Mouse (Mus musculus): ENCODE data around the gene Gpr39. TPM values are rescaled to one million over a fixed set of nuclear protein-coding genes. Genes with fewer than 3 reads are reported as not detected.

Gene Gpr39
- polyA plus RNA-seq, 1 experiment from 2014 or later: 0.22 TPM

- no peak overlapping the region for H3K27ac ChIP-seq (ENCODE audit: low read depth, low read length)
- DNase-seq (ENCODE audit: low spot score) (no peak), ATAC-seq (ENCODE audit: low FRiP score) (no peak)
- no peak overlapping the region for H3K4me3 ChIP-seq (ENCODE audit: low read depth, low read length)
- 78% methylated on average over 9 of the region's 9 CpGs for WGBS
- H3K27me3 ChIP-seq (ENCODE audit: control insufficient read depth, insufficient read depth, low read length): no peaks in the 10 kb centered on the region
- no peaks in the 10 kb centered on the region for H3K4me1 ChIP-seq (replicated peaks; ENCODE audit: control insufficient read depth, insufficient read depth, low read length)
- H3K36me3 ChIP-seq (ENCODE audit: control insufficient read depth, insufficient read depth, low read length): no peaks in the 10 kb centered on the region
- H3K9me3 ChIP-seq (ENCODE audit: control insufficient read depth, low read length): no peaks in the 10 kb centered on the region
- no peak overlapping the region for H3K9ac ChIP-seq (ENCODE audit: low read depth, low read length)
- no peak overlapping the region for H3K4me2 ChIP-seq (replicated peaks; ENCODE audit: low read depth, low read length)
Observed at GRCm38 (mm10) chr1:125813141-125813782, 136.5 kb downstream of the Gpr39 start.

GRCm38 (mm10) chr1:125821101-125821500, 144.3 kb downstream of the Gpr39 start:
- Histone ChIP-seq H3K4me3 (ENCODE audit: low read depth, low read length) (no peak overlapping the region), H3K4me1 (replicated peaks; ENCODE audit: control insufficient read depth, insufficient read depth, low read length) (no peaks in the 10 kb centered on the region), H3K9ac (ENCODE audit: low read depth, low read length) (no peak overlapping the region), H3K36me3 (ENCODE audit: control insufficient read depth, insufficient read depth, low read length) (no peaks in the 10 kb centered on the region), H3K4me2 (replicated peaks; ENCODE audit: low read depth, low read length) (no peak overlapping the region), H3K27ac (ENCODE audit: low read depth, low read length) (no peak overlapping the region), H3K27me3 (ENCODE audit: control insufficient read depth, insufficient read depth, low read length) (no peaks in the 10 kb centered on the region), H3K9me3 (ENCODE audit: control insufficient read depth, low read length) (no peaks in the 10 kb centered on the region)
- DNase-seq (ENCODE audit: low spot score): no peak
- 84% methylated on average over 7 of the region's 7 CpGs for WGBS
- no peak for ATAC-seq (ENCODE audit: low FRiP score)

- H3K27ac ChIP-seq (ENCODE audit: low read depth, low read length): no peak overlapping the region
- DNase-seq (ENCODE audit: low spot score) (no peak), ATAC-seq (ENCODE audit: low FRiP score) (no peak)
- no peaks in the 10 kb centered on the region for H3K36me3 ChIP-seq (ENCODE audit: control insufficient read depth, insufficient read depth, low read length)
- WGBS: 83% methylated on average over 4 of the region's 4 CpGs
- H3K9me3 ChIP-seq (ENCODE audit: control insufficient read depth, low read length): no peaks in the 10 kb centered on the region
- no peaks in the 10 kb centered on the region for H3K4me1 ChIP-seq (replicated peaks; ENCODE audit: control insufficient read depth, insufficient read depth, low read length)
- H3K9ac ChIP-seq (ENCODE audit: low read depth, low read length): no peak overlapping the region
- no peak overlapping the region for H3K4me3 ChIP-seq (ENCODE audit: low read depth, low read length)
- H3K27me3 ChIP-seq (ENCODE audit: control insufficient read depth, insufficient read depth, low read length): no peaks in the 10 kb centered on the region
- no peak overlapping the region for H3K4me2 ChIP-seq (replicated peaks; ENCODE audit: low read depth, low read length)
Observed at GRCm38 (mm10) chr1:125823611-125824010, 146.8 kb downstream of the Gpr39 start.

- H3K4me3 ChIP-seq (ENCODE audit: low read depth, low read length): no peak overlapping the region
- WGBS: 80% methylated on average over 1 of the region's 1 CpGs
- no peaks in the 10 kb centered on the region; the same call in 1 of the 2 replicates for H3K4me1 ChIP-seq (replicated peaks; ENCODE audit: control insufficient read depth, insufficient read depth, low read length)
- H3K4me2 ChIP-seq (replicated peaks; ENCODE audit: low read depth, low read length): no peak overlapping the region
- no peak overlapping the region for H3K9ac ChIP-seq (ENCODE audit: low read depth, low read length)
- no peaks in the 10 kb centered on the region for H3K27me3 ChIP-seq (ENCODE audit: control insufficient read depth, insufficient read depth, low read length)
- H3K36me3 ChIP-seq (ENCODE audit: control insufficient read depth, insufficient read depth, low read length): no peaks in the 10 kb centered on the region
- no peaks in the 10 kb centered on the region for H3K9me3 ChIP-seq (ENCODE audit: control insufficient read depth, low read length)
- no peak overlapping the region for H3K27ac ChIP-seq (ENCODE audit: low read depth, low read length)
- DNase-seq (ENCODE audit: low spot score) (no peak), ATAC-seq (ENCODE audit: low FRiP score) (no peak)
Observed at GRCm38 (mm10) chr1:125837507-125837906, 160.7 kb downstream of the Gpr39 start.

- H3K4me1 ChIP-seq (replicated peaks; ENCODE audit: control insufficient read depth, insufficient read depth, low read length): no peaks in the 10 kb centered on the region; the same call in 1 of the 2 replicates
- no peak overlapping the region for H3K9ac ChIP-seq (ENCODE audit: low read depth, low read length)
- H3K9me3 ChIP-seq (ENCODE audit: control insufficient read depth, low read length): no peaks in the 10 kb centered on the region
- H3K27ac ChIP-seq (ENCODE audit: low read depth, low read length): no peak overlapping the region
- ATAC-seq (ENCODE audit: low FRiP score) (no peak), DNase-seq (ENCODE audit: low spot score) (peak; percentile 6)
- H3K36me3 ChIP-seq (ENCODE audit: control insufficient read depth, insufficient read depth, low read length): no peaks in the 10 kb centered on the region
- WGBS: 48% methylated on average over 13 of the region's 13 CpGs
- no peaks in the 10 kb centered on the region for H3K27me3 ChIP-seq (ENCODE audit: control insufficient read depth, insufficient read depth, low read length)
- no peak overlapping the region for H3K4me2 ChIP-seq (replicated peaks; ENCODE audit: low read depth, low read length)
- no peak overlapping the region for H3K4me3 ChIP-seq (ENCODE audit: low read depth, low read length)
Observed at GRCm38 (mm10) chr1:125839746-125840392, 163.1 kb downstream of the Gpr39 start.

- Histone ChIP-seq H3K9me3 (ENCODE audit: control insufficient read depth, low read length) (no peaks in the 10 kb centered on the region), H3K27ac (ENCODE audit: low read depth, low read length) (no peak overlapping the region), H3K4me3 (ENCODE audit: low read depth, low read length) (no peak overlapping the region), H3K36me3 (ENCODE audit: control insufficient read depth, insufficient read depth, low read length) (no peaks in the 10 kb centered on the region), H3K4me2 (replicated peaks; ENCODE audit: low read depth, low read length) (no peak overlapping the region), H3K27me3 (ENCODE audit: control insufficient read depth, insufficient read depth, low read length) (no peaks in the 10 kb centered on the region), H3K9ac (ENCODE audit: low read depth, low read length) (no peak overlapping the region), H3K4me1 (replicated peaks; ENCODE audit: control insufficient read depth, insufficient read depth, low read length) (no peaks in the 10 kb centered on the region)
- WGBS: 20% methylated on average over 5 of the region's 5 CpGs
- ATAC-seq (ENCODE audit: low FRiP score) (peak; percentile 43), DNase-seq (ENCODE audit: low spot score) (peak; percentile 39)
Observed at GRCm38 (mm10) chr1:125854646-125855045, 177.9 kb downstream of the Gpr39 start.

- no peak for ATAC-seq (ENCODE audit: low FRiP score)
- H3K4me3 ChIP-seq (ENCODE audit: low read depth, low read length): no peak overlapping the region
- no peaks in the 10 kb centered on the region for H3K27me3 ChIP-seq (ENCODE audit: control insufficient read depth, insufficient read depth, low read length)
- no peaks in the 10 kb centered on the region for H3K9me3 ChIP-seq (ENCODE audit: control insufficient read depth, low read length)
- no peaks in the 10 kb centered on the region for H3K4me1 ChIP-seq (replicated peaks; ENCODE audit: control insufficient read depth, insufficient read depth, low read length)
- no peak overlapping the region for H3K27ac ChIP-seq (ENCODE audit: low read depth, low read length)
- no peak overlapping the region for H3K9ac ChIP-seq (ENCODE audit: low read depth, low read length)
- 65% methylated on average over 5 of the region's 5 CpGs for whole genome bisulfite sequencing
- H3K36me3 ChIP-seq (ENCODE audit: control insufficient read depth, insufficient read depth, low read length): no peaks in the 10 kb centered on the region
- no peak overlapping the region for H3K4me2 ChIP-seq (replicated peaks; ENCODE audit: low read depth, low read length)
- DNase-seq (ENCODE audit: low spot score): no peak
Observed at GRCm38 (mm10) chr1:125858631-125859030, 181.8 kb downstream of the Gpr39 start.

GRCm38 (mm10) chr1:125870056-125870455, 193.3 kb downstream of the Gpr39 start:
- no peak overlapping the region for H3K4me2 ChIP-seq (replicated peaks; ENCODE audit: low read depth, low read length)
- no peak for ATAC-seq (ENCODE audit: low FRiP score)
- no peak overlapping the region for H3K4me3 ChIP-seq (ENCODE audit: low read depth, low read length)
- no peaks in the 10 kb centered on the region for H3K27me3 ChIP-seq (ENCODE audit: control insufficient read depth, insufficient read depth, low read length)
- DNase-seq (ENCODE audit: low spot score): peak; percentile 23
- no peak overlapping the region for H3K9ac ChIP-seq (ENCODE audit: low read depth, low read length)
- no peaks in the 10 kb centered on the region for H3K9me3 ChIP-seq (ENCODE audit: control insufficient read depth, low read length)
- no peaks in the 10 kb centered on the region for H3K36me3 ChIP-seq (ENCODE audit: control insufficient read depth, insufficient read depth, low read length)
- H3K4me1 ChIP-seq (replicated peaks; ENCODE audit: control insufficient read depth, insufficient read depth, low read length): no peaks in the 10 kb centered on the region
- WGBS: 24% methylated on average over 7 of the region's 7 CpGs
- H3K27ac ChIP-seq (ENCODE audit: low read depth, low read length): no peak overlapping the region

GRCm38 (mm10) chr1:125893158-125893557, 216.4 kb downstream of the Gpr39 start:
- no peak overlapping the region for H3K9ac ChIP-seq (ENCODE audit: low read depth, low read length)
- no peak for DNase-seq (ENCODE audit: low spot score)
- no peaks in the 10 kb centered on the region for H3K4me1 ChIP-seq (replicated peaks; ENCODE audit: control insufficient read depth, insufficient read depth, low read length)
- H3K9me3 ChIP-seq (ENCODE audit: control insufficient read depth, low read length): no peaks in the 10 kb centered on the region
- 0 out of 2 replicates have a peak overlapping the region, but pooled peaks have one; percentile 21 for H3K27ac ChIP-seq (ENCODE audit: low read depth, low read length)
- H3K27me3 ChIP-seq (ENCODE audit: control insufficient read depth, insufficient read depth, low read length): no peaks in the 10 kb centered on the region
- no peak overlapping the region for H3K4me2 ChIP-seq (replicated peaks; ENCODE audit: low read depth, low read length)
- H3K36me3 ChIP-seq (ENCODE audit: control insufficient read depth, insufficient read depth, low read length): no peaks in the 10 kb centered on the region
- H3K4me3 ChIP-seq (ENCODE audit: low read depth, low read length): no peak overlapping the region
- WGBS: 54% methylated on average over 9 of the region's 9 CpGs
- no peak for ATAC-seq (ENCODE audit: low FRiP score)

Data from hindbrain, embryonic 11.5 days (tissue).